Mouse (Mus musculus) heart, adult 2 months (tissue): ENCODE measurements around the gene Agt.

Source experiments
- EP300 ChIP-seq: fragments of 200-500 bp; IDR thresholded peaks from 2 replicates; pipeline ENCODE4 v1.6.1; 2011; ENCODE audit warnings: low read depth, low read length, control low read depth; ENCODE audit not compliant: insufficient read depth
- POLR2A ChIP-seq: fragments of 200-500 bp; IDR thresholded peaks from 2 replicates; pipeline ENCODE4 v1.6.1; 2011; ENCODE audit warnings: mild to moderate bottlenecking, low read depth, low read length, control low read depth; ENCODE audit not compliant: insufficient read depth

GRCm38 (mm10) chr8:124556164-124556563, 13.3 kb downstream of the Agt start:
- TF ChIP-seq POLR2A, result no peak
- TF ChIP-seq EP300, result no peak
